Mouse (Mus musculus): Measurements from ENCODE around the gene Arl4a.
A peak's percentile ranks its signal among the peaks of the same experiment; 100 is the strongest.

The Arl4a gene

GRCm38 (mm10) chr12:40037876-40038463 is at the start of gene Arl4a:
Arl4a (minus strand) TSS chr12:40038025.
- DNase-seq (ENCODE audit: low read depth): peak; percentile 88

GRCm38 (mm10) chr12:40085731-40086322 is 48.0 kb upstream of the Arl4a start:
- no peak for DNase-seq (ENCODE audit: low read depth)

- peak; percentile 16 for DNase-seq (ENCODE audit: low read depth)
Measured at GRCm38 (mm10) chr12:40082453-40083238, 44.8 kb upstream of the Arl4a start.

GRCm38 (mm10) chr12:40082048-40082447 is 44.2 kb upstream of the Arl4a start:
- DNase-seq (ENCODE audit: low read depth): no peak

GRCm38 (mm10) chr12:40073660-40074059 is 35.8 kb upstream of the Arl4a start:
- no peak for DNase-seq (ENCODE audit: low read depth)

GRCm38 (mm10) chr12:40047024-40047423 is 9.2 kb upstream of the Arl4a start:
- DNase-seq (ENCODE audit: low read depth): no peak

- DNase-seq (ENCODE audit: low read depth): no peak
Measured at GRCm38 (mm10) chr12:40043816-40044585, 6.2 kb upstream of the Arl4a start.

GRCm38 (mm10) chr12:40040067-40040466 is 2.2 kb upstream of the Arl4a start:
- DNase-seq (ENCODE audit: low read depth): no peak

GRCm38 (mm10) chr12:40037226-40037813 is 505 bp downstream of the Arl4a start:
- peak; percentile 89 for DNase-seq (ENCODE audit: low read depth)

GRCm38 (mm10) chr12:40036666-40037065 is 1.2 kb downstream of the Arl4a start:
- no peak for DNase-seq (ENCODE audit: low read depth)

GRCm38 (mm10) chr12:40035506-40035905 is 2.3 kb downstream of the Arl4a start:
- DNase-seq (ENCODE audit: low read depth): no peak

- DNase-seq (ENCODE audit: low read depth): no peak
Measured at GRCm38 (mm10) chr12:40029201-40029600, 8.6 kb downstream of the Arl4a start.

GRCm38 (mm10) chr12:40027846-40028245 is 10.0 kb downstream of the Arl4a start:
- DNase-seq (ENCODE audit: low read depth): no peak

- DNase-seq (ENCODE audit: low read depth): peak; percentile 55
Measured at GRCm38 (mm10) chr12:40027444-40027843, 10.4 kb downstream of the Arl4a start.

- no peak for DNase-seq (ENCODE audit: low read depth)
Measured at GRCm38 (mm10) chr12:40023918-40024317, 13.9 kb downstream of the Arl4a start.

- no peak for DNase-seq (ENCODE audit: low read depth)
Measured at GRCm38 (mm10) chr12:40023014-40023642, 14.7 kb downstream of the Arl4a start.

- no peak for DNase-seq (ENCODE audit: low read depth)
Measured at GRCm38 (mm10) chr12:40022344-40022743, 15.5 kb downstream of the Arl4a start.

- DNase-seq (ENCODE audit: low read depth): no peak
Measured at GRCm38 (mm10) chr12:40017955-40018505, 19.8 kb downstream of the Arl4a start.

- DNase-seq (ENCODE audit: low read depth): no peak
Measured at GRCm38 (mm10) chr12:40016648-40017460, 21.0 kb downstream of the Arl4a start.

- DNase-seq (ENCODE audit: low read depth): no peak
Measured at GRCm38 (mm10) chr12:40016068-40016467, 21.8 kb downstream of the Arl4a start.

All from c-Kit-positive CD71-positive TER-119-negative erythroid progenitor cells, embryonic 14.5 days (primary cell).